Mouse (Mus musculus) lung, adult 18-20 months (tissue): ENCODE measurements around the gene Ruvbl2.
"Not testable (repeated sequence)": the region's sequence is repeated elsewhere in the genome, so short reads cannot be mapped to it uniquely, and the experiment has no call there.

Experiments used
- DNase-seq, 2 experiments: peaks; one replicate each; pipeline ENCODE4 v3.0.0; 2022; ENCODE audit warnings: mixed read lengths in 2 of 2

Gene Ruvbl2

DNA sequence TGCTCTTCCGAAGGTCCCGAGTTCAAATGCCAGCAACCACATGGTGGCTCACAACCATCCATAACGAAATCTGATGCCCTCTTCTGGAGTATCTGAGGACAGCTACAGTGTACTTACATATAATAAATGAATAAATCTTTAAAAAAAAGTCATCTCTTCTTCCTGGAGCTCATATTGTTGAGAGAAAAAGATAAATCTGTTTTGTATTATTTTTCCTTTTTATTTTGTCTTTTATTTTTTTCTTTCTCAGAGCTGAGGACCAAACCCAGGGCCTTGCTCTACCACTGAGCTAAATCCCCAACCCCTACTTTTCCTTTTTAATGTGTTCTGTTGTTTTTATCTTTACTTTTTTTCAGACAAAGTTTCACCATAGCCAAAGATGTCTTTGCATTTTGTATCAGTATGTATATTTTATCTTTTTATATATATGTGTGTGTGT is 41.5 kb downstream of the Ruvbl2 start:
- not testable (repeated sequence) for DNase-seq

DNA sequence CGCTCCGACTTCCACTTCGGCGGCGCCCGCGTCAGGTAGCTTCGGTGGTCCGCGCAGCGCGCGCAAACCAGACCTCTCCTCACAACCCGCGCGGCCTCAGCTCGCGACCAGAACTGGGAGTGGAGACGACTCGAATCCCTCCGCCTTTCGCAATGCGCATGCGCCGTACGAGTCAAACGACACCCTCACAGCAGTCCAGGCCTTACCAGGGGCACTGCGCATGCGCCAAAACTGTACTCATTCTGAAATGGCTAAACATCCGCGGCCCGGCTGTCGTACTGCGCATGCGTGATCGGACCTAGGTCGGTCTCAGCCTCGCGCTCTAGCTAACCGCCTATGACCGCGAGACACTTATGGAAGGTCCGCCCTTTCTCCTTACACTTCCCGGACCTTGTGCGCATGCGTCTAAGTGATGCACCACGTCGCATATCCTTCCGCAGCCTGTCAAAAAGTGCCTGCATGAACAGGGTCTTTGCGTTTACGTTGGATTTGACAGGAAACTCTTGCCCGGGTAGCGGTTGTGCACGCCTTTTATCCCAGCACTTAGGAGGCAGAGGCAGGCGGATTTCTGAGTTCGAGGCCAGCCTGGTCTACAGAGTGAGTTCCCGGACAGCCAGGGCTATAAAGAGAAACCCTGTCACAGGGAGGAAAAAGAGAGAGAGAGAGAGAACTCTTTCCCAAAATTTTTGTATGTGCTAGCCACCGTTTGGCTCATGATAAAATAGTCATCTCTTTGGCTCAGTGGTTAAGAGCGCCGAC is 42.1 kb downstream of the Ruvbl2 start, which contains the start of gene Snrnp70:
Snrnp70 (minus strand) TSS at position 165 of the 759 bp plus-strand sequence.
- DNase-seq: peak; percentile 100

DNA sequence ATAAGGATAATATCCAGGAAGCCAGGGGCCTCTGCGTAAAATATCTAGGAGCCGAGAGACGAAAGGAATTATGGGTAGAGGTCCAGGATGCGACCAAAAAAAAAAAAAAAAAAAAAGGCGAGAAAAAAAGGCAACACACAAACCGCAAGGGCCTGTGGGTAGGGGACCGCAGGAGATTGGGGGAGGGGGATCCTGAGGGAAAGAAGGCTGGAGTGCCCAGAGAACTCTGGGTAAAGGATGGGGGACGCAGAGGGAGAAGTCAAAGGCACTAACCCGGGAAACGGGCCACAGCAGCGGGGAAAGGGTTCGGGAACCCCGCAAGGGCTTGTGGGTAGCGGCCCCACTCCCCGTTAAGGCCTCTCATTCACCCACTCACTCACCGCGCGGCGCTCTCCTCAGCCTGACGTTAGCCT is 42.8 kb downstream of the Ruvbl2 start:
- DNase-seq: no peak

DNA sequence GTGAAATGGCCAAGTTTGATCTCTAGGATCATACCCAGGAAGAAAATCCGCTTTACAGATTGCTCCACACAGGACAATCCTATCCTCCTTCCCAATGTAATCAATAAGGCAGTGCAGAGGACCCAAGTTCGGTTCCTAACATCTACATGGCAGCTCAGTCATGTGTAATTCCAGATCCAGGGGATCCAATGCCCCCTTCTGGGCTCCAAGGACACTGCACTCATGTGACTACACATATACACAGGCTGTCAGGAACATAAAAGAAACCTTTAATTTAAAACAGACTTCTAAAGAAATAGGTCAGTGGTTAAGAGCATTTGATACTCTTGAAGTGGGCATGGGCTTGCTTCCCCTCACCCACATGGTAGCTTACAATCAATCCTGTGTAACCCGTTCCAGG is 51.8 kb downstream of the Ruvbl2 start:
- no peak for DNase-seq

DNA sequence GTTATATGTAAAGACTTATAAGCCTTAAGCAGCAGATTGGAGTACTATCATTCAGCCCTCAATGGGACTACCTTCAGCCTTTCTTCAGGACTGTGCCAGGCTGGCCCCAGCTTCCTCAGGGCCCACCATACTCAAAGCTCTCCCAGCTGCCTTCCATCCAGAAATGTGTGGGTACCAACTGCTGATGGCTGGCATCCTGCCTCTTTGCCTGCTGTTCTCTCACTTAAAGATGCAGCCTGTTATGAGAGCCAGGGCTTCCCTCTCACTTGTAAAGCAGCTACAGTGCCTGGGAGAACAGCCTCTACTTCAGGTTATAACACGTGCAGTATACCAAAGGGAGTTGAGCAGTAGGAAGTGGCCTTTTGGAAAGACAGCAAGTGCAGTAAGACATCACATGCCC is 61.8 kb downstream of the Ruvbl2 start:
- no peak for DNase-seq

DNA sequence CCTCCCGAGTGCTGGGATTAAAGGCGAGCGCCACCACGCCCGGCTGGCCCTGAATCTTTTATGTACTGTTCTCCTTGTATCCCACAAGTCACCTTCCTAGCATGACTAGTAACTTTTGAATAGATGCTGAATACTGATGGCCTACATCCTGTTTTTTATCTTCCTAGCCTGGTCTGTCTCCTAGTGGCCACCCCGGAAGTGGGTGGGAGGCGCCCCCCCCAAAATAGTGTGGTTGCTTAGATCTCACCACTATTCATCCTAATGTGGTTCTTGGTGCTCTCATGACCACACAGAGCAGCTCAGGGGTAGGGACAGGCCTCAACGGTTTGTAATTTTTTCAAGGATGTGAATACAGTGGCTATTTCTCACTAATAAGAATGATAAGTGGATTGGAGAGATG is 63.3 kb downstream of the Ruvbl2 start:
- DNase-seq: no peak

DNA sequence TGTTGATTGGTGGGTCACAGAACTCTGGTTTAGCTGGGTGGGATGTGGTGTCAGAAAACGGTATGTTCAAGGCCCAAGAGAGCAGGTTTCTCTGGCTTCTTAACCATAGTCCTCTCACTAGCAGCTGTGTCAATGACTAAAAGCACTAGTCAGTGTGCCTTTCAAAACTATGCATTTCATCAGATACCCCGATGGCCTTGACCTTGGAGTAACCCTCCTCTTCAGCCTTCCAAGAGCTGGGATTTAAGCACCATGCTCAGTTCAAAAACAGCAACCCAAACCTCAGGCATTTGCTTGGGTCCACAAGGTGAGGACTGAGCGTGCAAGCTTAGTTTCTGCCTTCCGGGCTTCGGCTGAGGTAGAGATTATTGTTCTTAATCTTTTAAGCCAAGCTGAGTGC is 65.5 kb downstream of the Ruvbl2 start:
- no peak for DNase-seq
